31 mouse cellular contexts compared by ENCODE assay signal in the genomic region with DNA sequence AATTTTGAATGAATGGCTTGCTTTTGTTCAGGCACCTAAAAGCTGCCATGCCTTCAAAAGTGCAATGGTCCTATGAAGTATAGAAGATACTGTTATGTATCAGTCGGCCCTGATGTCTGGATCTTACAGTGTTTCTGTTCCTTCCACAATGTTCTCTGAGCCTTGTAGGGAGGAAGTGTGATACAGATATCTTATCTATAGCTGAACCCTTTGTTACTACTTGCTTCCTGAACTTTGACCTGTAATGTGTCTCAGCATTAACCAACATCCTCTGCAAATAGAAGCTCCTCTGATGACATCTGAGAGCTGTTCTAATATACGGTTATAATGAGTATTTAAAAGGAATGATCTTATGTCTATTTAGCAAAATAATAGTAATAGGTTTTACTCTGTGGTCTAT. TPM values are rescaled to one million over a fixed set of nuclear protein-coding genes. Genes with fewer than 3 reads are reported as not detected.
DNase-seq lines count a peak whose midpoint lies in the region; ATAC-seq and TF ChIP-seq lines count a peak whose summit lies in the region.
"Had no signal": no experiment of that assay in that cellular context is flagged by ENCODE, and none has a peak within 500 bp of the region (broad histone marks: within the 10 kb centered on the region; RNA-seq: fewer than 3 reads in every experiment).

No protein-coding gene starts in this region.

- no peak overlapping the region for H3K4me2 ChIP-seq in liver, embryonic 11.5 days
- 0 out of 2 replicates have a peak overlapping the region, but pooled peaks have one; percentile 6 for H3K4me2 ChIP-seq in intestine, postnatal 0 days (replicated peaks; ENCODE audit: low read depth)
- H3K4me2 ChIP-seq: embryonic facial prominence, embryonic 15.5 days; forebrain, embryonic 13.5 days; heart, embryonic 11.5 days; hindbrain, embryonic 15.5 days; kidney, embryonic 15.5 days; lung, embryonic 14.5 days; midbrain, embryonic 11.5 days; neural tube, embryonic 12.5 days had no signal

- ATAC-seq in liver, embryonic 11.5 days (replicated peaks; ENCODE audit: low FRiP score) = no peak
- ATAC-seq in common myeloid progenitor, adult 5-6 weeks (replicated peaks; ENCODE audit: low read depth, poor library complexity, severe bottlenecking) = peak; percentile 39; the same call in 1 of the 2 replicates
- peak; percentile 86 for ATAC-seq in intestine, postnatal 0 days
- ATAC-seq in megakaryocyte progenitor cell, adult 5-6 weeks (replicated peaks; ENCODE audit: poor library complexity) = no peak
- ATAC-seq: forebrain, embryonic 13.5 days; midbrain, embryonic 16.5 days; Patski had no signal

- TF ChIP-seq POLR2A in liver, adult 2 months (IDR thresholded peaks at IDR 0.05; ENCODE audit: extremely low read depth, insufficient read depth, low read length) = no peak

- DNase-seq in liver, adult 2 months (ENCODE audit: extremely low read depth, low read depth, low spot score) = peak; percentile 4
- DNase-seq in liver, embryonic 11.5 days (ENCODE audit: low spot score) = no peak
- no peak for DNase-seq in left cerebral cortex, adult 9 months (ENCODE audit: low spot score in 2 of 2)
- no peak for DNase-seq in layer of hippocampus, postnatal 10 days (ENCODE audit: low spot score in 2 of 2)
- no peak for DNase-seq in cerebellum, postnatal 14 days
- DNase-seq: adrenal gland, postnatal 25 days; cerebellum, adult 11-12 months; cerebellum, postnatal 10 days; gastrocnemius, postnatal 14 days; heart, postnatal 10 days; kidney, adult 11 months; kidney, postnatal 25 days; lung, embryonic 14.5 days; lung, postnatal 14 days; right cerebral cortex, postnatal 4 days had no signal

- 64% methylated on average over 2 of the region's 2 CpGs for WGBS in liver, adult 2 months
- WGBS in liver, embryonic 11.5 days = 32% methylated on average over 2 of the region's 2 CpGs
- WGBS in intestine, postnatal 0 days = 16% methylated on average over 2 of the region's 2 CpGs

- no peaks in the 10 kb centered on the region for H3K9me3 ChIP-seq in liver, embryonic 11.5 days (ENCODE audit: control insufficient read depth, low read length)
- H3K9me3 ChIP-seq in intestine, postnatal 0 days (ENCODE audit: control insufficient read depth) = no peaks in the 10 kb centered on the region
- H3K9me3 ChIP-seq: embryonic facial prominence, embryonic 10.5 days; embryonic facial prominence, embryonic 15.5 days; forebrain, embryonic 13.5 days; G1E; hindbrain, embryonic 15.5 days; kidney, embryonic 15.5 days; neural tube, embryonic 12.5 days had no signal

- H3K9ac ChIP-seq in liver, adult 2 months (ENCODE audit: low read depth, low read length) = no peak overlapping the region
- H3K9ac ChIP-seq in liver, embryonic 11.5 days (ENCODE audit: low read depth, low read length) = no peak overlapping the region
- no peak overlapping the region for H3K9ac ChIP-seq in intestine, postnatal 0 days (ENCODE audit: low read depth, low read length)
- H3K9ac ChIP-seq: embryonic facial prominence, embryonic 15.5 days; forebrain, embryonic 13.5 days; hindbrain, embryonic 15.5 days; kidney, embryonic 15.5 days; liver, embryonic 14.5 days; lung, embryonic 14.5 days; neural tube, embryonic 12.5 days had no signal

- no peak overlapping the region for H3K27ac ChIP-seq in liver, adult 2 months (replicated peaks; ENCODE audit: insufficient read depth, low read depth, low read length)
- no peak overlapping the region for H3K27ac ChIP-seq in liver, embryonic 11.5 days (ENCODE audit: low read depth, low read length)
- no peak overlapping the region for H3K27ac ChIP-seq in intestine, postnatal 0 days (ENCODE audit: low read depth, low read length)
- H3K27ac ChIP-seq: embryonic facial prominence, embryonic 10.5 days; embryonic facial prominence, embryonic 15.5 days; forebrain, embryonic 13.5 days; hindbrain, embryonic 15.5 days; kidney, embryonic 15.5 days; left cerebral cortex, adult 2 months; liver, embryonic 14.5 days; neural tube, embryonic 12.5 days had no signal

- H3K4me3 ChIP-seq in liver, adult 2 months (ENCODE audit: insufficient read depth, low read depth, low read length) = no peak overlapping the region
- H3K4me3 ChIP-seq in liver, embryonic 11.5 days (ENCODE audit: low read depth, low read length) = no peak overlapping the region
- no peak overlapping the region for H3K4me3 ChIP-seq in intestine, postnatal 0 days (ENCODE audit: low read depth, low read length)
- H3K4me3 ChIP-seq: embryonic facial prominence, embryonic 10.5 days; embryonic facial prominence, embryonic 15.5 days; forebrain, embryonic 13.5 days; hindbrain, embryonic 15.5 days; kidney, embryonic 15.5 days; left cerebral cortex, adult 2 months; neural tube, embryonic 12.5 days had no signal

- H3K4me1 ChIP-seq in liver, adult 2 months (ENCODE audit: control insufficient read depth, insufficient read depth, low read length) = no peaks in the 10 kb centered on the region
- H3K4me1 ChIP-seq in liver, embryonic 11.5 days (replicated peaks; ENCODE audit: control insufficient read depth, insufficient read depth, low read length) = 0 out of 2 replicates have a peak, but pooled peaks cover 7% of the 10 kb centered on the region
- H3K4me1 ChIP-seq in intestine, postnatal 0 days (replicated peaks; ENCODE audit: control insufficient read depth, insufficient read depth, low read length) = no peaks in the 10 kb centered on the region
- H3K4me1 ChIP-seq: embryonic facial prominence, embryonic 10.5 days; embryonic facial prominence, embryonic 15.5 days; forebrain, embryonic 13.5 days; hindbrain, embryonic 15.5 days; kidney, embryonic 15.5 days; neural tube, embryonic 12.5 days had no signal

- H3K36me3 ChIP-seq in liver, adult 2 months (ENCODE audit: control insufficient read depth, insufficient read depth, low read length) = no peaks in the 10 kb centered on the region
- H3K36me3 ChIP-seq in liver, embryonic 11.5 days (ENCODE audit: control insufficient read depth, insufficient read depth, low read length) = no peaks in the 10 kb centered on the region
- no peaks in the 10 kb centered on the region for H3K36me3 ChIP-seq in intestine, postnatal 0 days (ENCODE audit: control insufficient read depth, insufficient read depth)
- H3K36me3 ChIP-seq: embryonic facial prominence, embryonic 10.5 days; embryonic facial prominence, embryonic 15.5 days; G1E; hindbrain, embryonic 15.5 days; kidney, embryonic 15.5 days; neural tube, embryonic 12.5 days had no signal

- TF ChIP-seq CTCF in liver, adult 2 months (IDR thresholded peaks at IDR 0.05; ENCODE audit: low read depth, low read length) = no peak
- no peak for TF ChIP-seq CTCF in intestine, postnatal 0 days (IDR thresholded peaks at IDR 0.05; ENCODE audit: low read depth)

- no peaks in the 10 kb centered on the region for H3K27me3 ChIP-seq in liver, adult 2 months (ENCODE audit: control insufficient read depth, insufficient read depth, low read length)
- H3K27me3 ChIP-seq in liver, embryonic 11.5 days (replicated peaks; ENCODE audit: control insufficient read depth, insufficient read depth, low read length) = no peaks in the 10 kb centered on the region
- H3K27me3 ChIP-seq in intestine, postnatal 0 days (replicated peaks; ENCODE audit: control insufficient read depth, insufficient read depth, low read length) = no peaks in the 10 kb centered on the region
- H3K27me3 ChIP-seq: embryonic facial prominence, embryonic 15.5 days; forebrain, embryonic 13.5 days; hindbrain, embryonic 15.5 days; kidney, embryonic 15.5 days; neural tube, embryonic 12.5 days; Patski had no signal

- H3K79me2 ChIP-seq in liver, adult 2 months (ENCODE audit: control insufficient read depth, insufficient read depth, low read length) = no peaks in the 10 kb centered on the region

RNA-seq across cellular contexts. Expression of a gene that starts 15.4 kb away (rescaled TPM):
- total RNA-seq in liver, adult 2 months (2014; rRNA removed) = 0.74 and 1.7 TPM in 2 replicates
- 1.9 and 2.1 TPM in 2 replicates for polyA plus RNA-seq in liver, adult 2 months (2012; rRNA removed)
- polyA plus RNA-seq in liver, embryonic 11.5 days (2014; fragmentation: Nextera tagmentation; extraction: Ambion mirVana) = 43.7 and 45.5 TPM in 2 replicates
- 82.4 and 83.0 TPM in 2 replicates for total RNA-seq in common myeloid progenitor, adult 5-6 weeks (2017)
- polyA plus RNA-seq in intestine, postnatal 0 days (2015; fragmentation: Nextera tagmentation; extraction: Ambion mirVana) = 499 and 565 TPM in 2 replicates
- total RNA-seq in megakaryocyte progenitor cell, adult 5-6 weeks (2015) = 32.4 and 48.3 TPM in 2 replicates
- 17.9 and 23.7 TPM in 2 replicates for total RNA-seq in megakaryocyte progenitor cell, adult 5-6 weeks (2017)
- total RNA-seq in layer of hippocampus, postnatal 10 days (2021) = 100 to 1,000 TPM; 297 to 309 TPM
- total RNA-seq: G1E had no signal

Comparison
In these comparisons a context has a peak if more than half of its experiments do, and no peak if none do; other contexts are left out.
1. ATAC-seq: peak in common myeloid progenitor, adult 5-6 weeks (single experiment) and intestine, postnatal 0 days (single experiment); none in liver, embryonic 11.5 days (single experiment) and megakaryocyte progenitor cell, adult 5-6 weeks (single experiment).